Mouse (Mus musculus) lung, adult 2 months (tissue): ENCODE measurements at regions not wholly inside any gene's neighbourhood (a gene's known extent, or its start where the extent isn't known, plus 50 kb on each side); places are given as distances from the start of the nearest gene placed in this dataset.

Experiments used
- DNase-seq: peaks from one replicate; pipeline ENCODE4 v3.0.0; 2022
- H3K4me1 ChIP-seq: fragments of 200-500 bp; 2 replicates; pipeline ENCODE4 v1.6.1; 2011; ENCODE audit warnings: low read length; ENCODE audit not compliant: control insufficient read depth, insufficient read depth
- H3K4me3 ChIP-seq: fragments of 200-500 bp; replicated peaks from 2 replicates; pipeline ENCODE3; 2011; ENCODE audit warnings: low read depth, mild to moderate bottlenecking, control low read depth, low read length; ENCODE audit errors: extremely low read depth
- CTCF ChIP-seq: fragments of 200-500 bp; IDR thresholded peaks from 2 replicates; pipeline ENCODE4 v1.5.1; 2011; ENCODE audit warnings: mild to moderate bottlenecking, low read length, control low read depth; ENCODE audit not compliant: insufficient read depth
- POLR2A ChIP-seq: fragments of 200-500 bp; IDR thresholded peaks from 2 replicates; pipeline ENCODE4 v1.6.1; 2011; ENCODE audit warnings: low read depth, mild to moderate bottlenecking, control low read depth, low read length, borderline replicate concordance; ENCODE audit errors: extremely low read depth
- WGBS: fragments of 180-500 bp; shearing (Covaris S2); methylation state at CpG from one replicate; pipeline ENCODE4 v1.1.7; 2018; 5-methylcytosine and 5-hydroxymethylcytosine counted together

- H3K4me1 ChIP-seq = no peaks in the 10 kb centered on the region
- H3K4me3 ChIP-seq = no peak overlapping the region
- WGBS = 59% methylated on average over 14 of the region's 14 CpGs
- DNase-seq = no peak
- TF ChIP-seq POLR2A (no peak), CTCF (no peak)
These were observed 321.0 kb upstream of the Rnaseh2b start for GRCm38 (mm10) chr14:61971100-61972088.

- no peak for DNase-seq
- Histone ChIP-seq H3K4me1 (no peaks in the 10 kb centered on the region), H3K4me3 (no peak overlapping the region)
- TF ChIP-seq POLR2A (no peak), CTCF (no peak)
- WGBS = 73% methylated on average over 6 of the region's 6 CpGs
These were observed 317.1 kb upstream of the Rnaseh2b start for GRCm38 (mm10) chr14:61975301-61975732.

GRCm38 (mm10) chr14:61980581-61980980 is 311.8 kb upstream of the Rnaseh2b start:
- Histone ChIP-seq H3K4me3 (no peak overlapping the region), H3K4me1 (no peaks in the 10 kb centered on the region)
- no peak for TF ChIP-seq POLR2A
- no peak for TF ChIP-seq CTCF
- no peak for DNase-seq
- 71% methylated on average over 3 of the region's 3 CpGs for WGBS

GRCm38 (mm10) chr14:61985575-61985974 is 306.8 kb upstream of the Rnaseh2b start:
- no peaks in the 10 kb centered on the region for H3K4me1 ChIP-seq
- WGBS = 70% methylated on average over 3 of the region's 3 CpGs
- no peak overlapping the region for H3K4me3 ChIP-seq
- no peak for DNase-seq
- no peak for TF ChIP-seq POLR2A
- TF ChIP-seq CTCF = no peak

GRCm38 (mm10) chr14:61986203-61986602 is 306.2 kb upstream of the Rnaseh2b start:
- 67% methylated on average over 13 of the region's 13 CpGs for WGBS
- TF ChIP-seq CTCF (no peak), POLR2A (no peak)
- DNase-seq = no peak

GRCm38 (mm10) chr14:61995253-61995652 is 297.1 kb upstream of the Rnaseh2b start:
- TF ChIP-seq CTCF (no peak), POLR2A (no peak)
- DNase-seq = no peak
- Histone ChIP-seq H3K4me1 (no peaks in the 10 kb centered on the region), H3K4me3 (no peak overlapping the region)
- 84% methylated on average over 1 of the region's 1 CpGs for WGBS

More at GRCm38 (mm10) chr14:61986203-61986602, 306.2 kb upstream of the Rnaseh2b start:
- H3K4me3 ChIP-seq = no peak overlapping the region
- H3K4me1 ChIP-seq = no peaks in the 10 kb centered on the region

GRCm38 (mm10) chr14:61997736-61998135 is 294.7 kb upstream of the Rnaseh2b start:
- TF ChIP-seq CTCF (no peak), POLR2A (no peak)
- no peak for DNase-seq
- no peaks in the 10 kb centered on the region for H3K4me1 ChIP-seq
- H3K4me3 ChIP-seq = no peak overlapping the region

- no peak overlapping the region for H3K4me3 ChIP-seq
- no peaks in the 10 kb centered on the region for H3K4me1 ChIP-seq
- TF ChIP-seq CTCF = no peak
- no peak for TF ChIP-seq POLR2A
- 65% methylated on average over 3 of the region's 3 CpGs for WGBS
- DNase-seq = no peak
These were observed 294.1 kb upstream of the Rnaseh2b start for GRCm38 (mm10) chr14:61998259-61998658.

- TF ChIP-seq CTCF (no peak), POLR2A (no peak)
- WGBS = 29% methylated on average over 7 of the region's 7 CpGs
- no peak for DNase-seq
- no peaks in the 10 kb centered on the region; the same call in 1 of the 2 replicates for H3K4me1 ChIP-seq
- no peak overlapping the region for H3K4me3 ChIP-seq
These were observed 290.9 kb upstream of the Rnaseh2b start for GRCm38 (mm10) chr14:62001481-62001949.

- WGBS = 75% methylated on average over 5 of the region's 5 CpGs
- Histone ChIP-seq H3K4me3 (no peak overlapping the region), H3K4me1 (no peaks in the 10 kb centered on the region; the same call in 1 of the 2 replicates)
- TF ChIP-seq CTCF = no peak
- no peak for TF ChIP-seq POLR2A
- no peak for DNase-seq
These were observed 290.3 kb upstream of the Rnaseh2b start for GRCm38 (mm10) chr14:62002131-62002530.
